Mouse (Mus musculus) stomach, postnatal 0 days (tissue): ENCODE results near the gene Mad1l1.
A peak's percentile ranks its signal among the peaks of the same experiment; 100 is the strongest.

ENCODE experiments used
- CTCF ChIP-seq: IDR thresholded peaks from 2 replicates; pipeline ENCODE4 v1.5.1; 2016; ENCODE audit warnings: antibody characterized with exemption, low read depth, mild to moderate bottlenecking, moderate library complexity
- EP300 ChIP-seq: optimal IDR thresholded peaks from 2 replicates; pipeline ENCODE3; 2016; ENCODE audit warnings: antibody characterized with exemption

GRCm38 (mm10) chr5:140140214-140140613, 181.1 kb downstream of the Mad1l1 start:
- TF ChIP-seq EP300 = no peak
- TF ChIP-seq CTCF = peak; percentile 87
